Mouse (Mus musculus) erythroblast, embryonic 14.5 days (primary cell): Measurements from ENCODE around the gene Scaf1.

ENCODE experiments used
- GATA1 ChIP-seq: IDR thresholded peaks from 2 replicates; pipeline ENCODE4 v1.6.1; 2012; ENCODE audit warnings: low read length, inconsistent platforms, mixed read lengths
- TAL1 ChIP-seq: IDR thresholded peaks from 3 replicates; pipeline ENCODE4 v1.6.1; 2012; ENCODE audit warnings: low read length, inconsistent platforms, mixed read lengths

DNA sequence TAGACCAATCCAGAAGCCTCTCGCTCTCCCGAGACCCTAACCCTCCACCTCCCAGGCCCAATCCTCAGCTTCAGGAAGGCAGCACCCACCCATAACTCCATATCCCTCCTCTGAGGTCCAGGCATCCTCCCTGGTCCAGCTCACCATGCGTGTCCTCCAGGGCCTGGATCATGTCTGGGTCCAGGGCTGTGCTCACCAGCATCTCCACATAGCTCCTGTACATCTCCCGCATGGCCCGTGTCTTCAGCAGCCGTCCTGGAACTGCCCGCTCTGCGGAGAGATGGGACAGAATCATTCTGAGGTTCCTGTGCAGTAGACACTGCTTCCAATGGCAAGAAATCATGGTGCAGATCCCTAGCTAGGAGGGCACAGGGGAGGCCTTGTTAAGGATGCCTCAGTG lies 14.7 kb upstream of the Scaf1 start:
- TF ChIP-seq GATA1, result no peak
- TF ChIP-seq TAL1, result no peak
